Mouse (Mus musculus) limb, embryonic 15.5 days (tissue): ENCODE results near the gene Fam162b. TPM values are rescaled to one million over a fixed set of nuclear protein-coding genes. Genes with fewer than 3 reads are reported as not detected.

ENCODE experiments used
- ATAC-seq: fragments of 200-750 bp; cut with Nextera tagmentation; 2 replicates; pipeline ENCODE4 v1.8.0; 2017; ENCODE audit warnings: low read depth, moderate TSS enrichment; ENCODE audit not compliant: insufficient number of reproducible peaks, low FRiP score, low TSS enrichment
- H3K27ac ChIP-seq: fragments of 300-500 bp; sonication (generic); 2 replicates; pipeline ENCODE4 v1.5.1; 2015; ENCODE audit warnings: moderate library complexity, mild to moderate bottlenecking, inconsistent platforms
- H3K27me3 ChIP-seq: fragments of 300-500 bp; sonication (generic); 2 replicates; pipeline ENCODE4 v1.6.1; 2015; ENCODE audit warnings: inconsistent platforms
- H3K36me3 ChIP-seq: fragments of 300-500 bp; sonication (generic); 2 replicates; pipeline ENCODE4 v1.6.1; 2015; ENCODE audit warnings: inconsistent platforms
- H3K4me1 ChIP-seq: fragments of 300-500 bp; sonication (generic); 2 replicates; pipeline ENCODE4 v1.6.1; 2015; ENCODE audit warnings: inconsistent platforms
- H3K4me2 ChIP-seq: fragments of 300-500 bp; sonication (generic); 2 replicates; pipeline ENCODE4 v1.6.1; 2015; ENCODE audit warnings: mild to moderate bottlenecking, inconsistent platforms
- H3K4me3 ChIP-seq: fragments of 300-500 bp; sonication (generic); 2 replicates; pipeline ENCODE4 v1.5.1; 2015; ENCODE audit warnings: mild to moderate bottlenecking, inconsistent platforms
- H3K9ac ChIP-seq: fragments of 300-500 bp; sonication (generic); 2 replicates; pipeline ENCODE4 v1.6.1; 2015; ENCODE audit warnings: inconsistent platforms
- H3K9me3 ChIP-seq: fragments of 300-500 bp; sonication (generic); 2 replicates; pipeline ENCODE4 v1.6.1; 2016; ENCODE audit warnings: inconsistent platforms
- WGBS: fragments of 180-500 bp; shearing (Covaris S2); methylation state at CpG from one replicate; pipeline ENCODE4 v1.1.7; 2015; 5-methylcytosine and 5-hydroxymethylcytosine counted together
- polyA plus RNA-seq: library from polyadenylated mRNA; unstranded; fragments of >200 nt; fragmentation: Nextera tagmentation; extraction: Ambion mirVana; gene quantifications from 2 replicates; pipeline ENCODE4 v1.2.1, GENCODE M21; 2015

Gene Fam162b
- 0.68 and 0.97 TPM in 2 replicates for polyA plus RNA-seq

DNA sequence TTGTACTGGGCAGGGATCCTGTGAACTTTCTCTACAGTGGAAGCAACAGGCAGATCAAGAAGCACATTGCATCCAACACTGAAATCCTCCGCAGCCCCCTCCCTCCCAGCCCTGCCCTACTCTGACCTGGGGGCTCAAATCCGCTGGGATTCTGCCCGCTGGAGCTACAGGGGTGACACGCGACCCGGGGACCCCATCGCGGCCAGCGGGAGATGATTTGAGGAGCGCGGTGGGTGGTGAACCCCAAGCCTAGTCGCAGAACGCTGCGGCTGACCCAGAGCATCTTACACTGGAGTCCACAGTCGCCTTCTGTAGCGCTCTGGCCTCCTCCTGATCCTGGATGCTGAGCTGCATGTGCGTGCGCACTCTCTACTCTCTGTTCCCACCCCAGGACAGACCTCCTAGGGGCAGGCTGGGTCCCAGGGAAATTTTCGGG is at the start of gene Fam162b:
Gene Fam162b, minus strand, starts transcription at position 379 of the 436 bp plus-strand sequence.
- Histone ChIP-seq H3K27me3 (0 out of 2 replicates have a peak, but pooled peaks cover 6% of the 10 kb centered on the region), H3K36me3 (no peaks in the 10 kb centered on the region), H3K4me3 (peak within 1 kb of the TSS; percentile 14), H3K27ac (no peak within 1 kb of the TSS), H3K9ac (no peak within 1 kb of the TSS), H3K9me3 (no peaks in the 10 kb centered on the region), H3K4me1 (no peaks in the 10 kb centered on the region; the same call in 1 of the 2 replicates), H3K4me2 (peak within 1 kb of the TSS; percentile 39)
- WGBS = 3% methylated on average over 19 of the region's 19 CpGs
- ATAC-seq = no peak

DNA sequence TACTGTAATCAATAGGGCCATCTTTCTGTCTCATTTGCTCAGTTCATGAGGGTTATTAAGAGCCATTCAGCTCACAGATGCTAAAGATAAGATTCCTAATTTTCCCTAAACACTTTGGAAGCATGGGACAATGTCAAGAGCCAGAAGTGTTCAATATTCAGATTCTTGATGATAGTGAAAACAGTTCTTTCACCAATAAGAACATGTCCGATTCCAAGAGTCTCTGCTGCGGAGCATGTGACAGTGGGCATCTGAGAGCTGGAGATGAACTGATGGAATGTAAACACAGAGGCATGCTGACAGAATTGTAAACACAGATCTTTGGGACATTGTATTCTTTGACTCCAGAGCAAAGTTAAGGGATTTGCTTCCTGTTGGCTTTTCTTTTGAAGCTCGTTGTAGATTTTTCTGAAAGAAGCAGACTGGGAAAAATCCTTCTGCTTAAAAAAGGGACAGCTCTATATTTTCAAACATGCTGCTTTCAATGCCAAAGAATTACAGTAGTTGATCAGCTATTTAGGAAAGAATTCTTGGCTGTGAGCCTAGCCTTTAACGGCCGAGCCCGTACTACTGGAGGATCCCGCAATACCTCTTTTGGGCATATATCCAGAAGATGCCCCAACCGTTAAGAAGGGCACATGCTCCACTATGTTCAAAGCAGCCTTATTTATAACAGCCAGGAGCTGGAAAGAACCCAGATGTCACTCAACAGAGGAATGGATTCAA is 41.3 kb upstream of the Fam162b start, which contains the start of gene Gprc6a:
Gene Gprc6a, minus strand, starts transcription at position 51 of the 726 bp plus-strand sequence.
- no peak within 1 kb of the TSS for H3K4me2 ChIP-seq
- 57% methylated on average over 8 of the region's 8 CpGs for WGBS
- no peak within 1 kb of the TSS for H3K4me3 ChIP-seq
- ATAC-seq = no peak
- no peaks in the 10 kb centered on the region for H3K4me1 ChIP-seq
- no peaks in the 10 kb centered on the region for H3K27me3 ChIP-seq
- no peaks in the 10 kb centered on the region for H3K9me3 ChIP-seq
- H3K36me3 ChIP-seq = no peaks in the 10 kb centered on the region
- H3K9ac ChIP-seq = no peak within 1 kb of the TSS
- no peak within 1 kb of the TSS for H3K27ac ChIP-seq

DNA sequence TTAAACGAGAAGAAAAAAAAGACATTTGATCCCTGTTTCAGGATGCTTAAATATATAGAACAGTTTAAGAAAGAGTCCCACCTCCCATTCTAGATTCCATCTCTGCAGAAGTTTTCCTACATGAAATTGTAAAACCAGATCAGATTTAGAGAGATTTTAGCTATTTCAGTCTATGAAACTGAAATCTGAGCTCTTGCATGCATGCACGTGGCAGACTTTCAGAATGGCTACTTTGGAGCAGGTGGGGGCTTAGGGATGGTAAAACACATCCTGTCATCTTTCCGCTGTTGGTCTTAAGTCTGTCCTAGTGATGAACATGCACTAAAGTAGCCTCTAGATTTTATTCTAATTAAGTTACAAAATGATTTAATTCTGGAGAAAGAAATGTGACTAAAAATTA is 30.9 kb upstream of the Fam162b start:
- no peak overlapping the region for H3K27ac ChIP-seq
- H3K4me3 ChIP-seq = no peak overlapping the region
- no peak overlapping the region for H3K4me2 ChIP-seq
- no peaks in the 10 kb centered on the region for H3K9me3 ChIP-seq
- no peaks in the 10 kb centered on the region for H3K4me1 ChIP-seq
- WGBS = 74% methylated on average over 3 of the region's 3 CpGs
- H3K36me3 ChIP-seq = no peaks in the 10 kb centered on the region
- no peaks in the 10 kb centered on the region for H3K27me3 ChIP-seq
- no peak overlapping the region for H3K9ac ChIP-seq
- ATAC-seq = no peak

DNA sequence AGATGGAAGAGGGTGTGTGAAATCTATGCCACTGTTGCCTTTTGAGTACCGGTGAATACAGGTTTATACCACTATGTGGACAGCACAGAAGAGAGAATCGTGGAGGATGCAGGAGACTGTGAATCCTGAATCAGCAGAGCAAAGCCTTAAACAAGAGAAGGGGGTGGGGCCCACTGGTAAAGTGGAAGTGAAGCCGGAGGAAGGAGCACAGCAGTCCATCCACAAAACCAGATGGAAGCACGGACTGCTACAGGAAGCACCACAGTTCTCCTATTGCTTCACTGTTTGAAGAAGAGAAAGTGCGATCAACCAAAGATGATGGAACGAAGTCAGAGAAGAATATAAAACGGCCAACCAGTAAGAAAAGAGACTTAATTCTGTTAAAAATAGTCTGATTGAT is 29.8 kb upstream of the Fam162b start:
- no peaks in the 10 kb centered on the region for H3K4me1 ChIP-seq
- H3K4me3 ChIP-seq = no peak overlapping the region
- H3K4me2 ChIP-seq = no peak overlapping the region
- no peak overlapping the region for H3K27ac ChIP-seq
- 76% methylated on average over 7 of the region's 7 CpGs for WGBS
- H3K9me3 ChIP-seq = no peaks in the 10 kb centered on the region
- no peaks in the 10 kb centered on the region for H3K36me3 ChIP-seq
- H3K27me3 ChIP-seq = no peaks in the 10 kb centered on the region
- no peak overlapping the region for H3K9ac ChIP-seq
- ATAC-seq = no peak

DNA sequence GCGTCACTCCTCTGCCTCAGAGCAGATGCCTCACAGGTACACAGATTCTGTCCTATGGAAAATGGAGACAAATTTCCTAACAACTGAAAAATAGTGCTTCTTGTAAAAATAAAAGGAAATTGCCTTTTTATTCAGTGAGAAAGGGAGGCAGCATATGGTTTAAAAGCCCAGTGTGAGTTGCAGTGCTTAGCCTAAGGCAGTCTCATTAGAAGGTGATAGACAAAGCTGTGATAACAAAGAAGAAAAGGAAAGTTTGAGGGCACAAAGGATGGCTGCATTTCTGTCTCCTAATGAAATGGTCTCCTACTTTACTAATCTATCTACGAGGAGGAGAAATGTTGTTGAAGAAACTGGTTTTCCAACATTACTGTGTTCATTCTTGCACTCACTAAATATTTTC is 28.2 kb upstream of the Fam162b start:
- Histone ChIP-seq H3K27ac (no peak overlapping the region), H3K4me1 (no peaks in the 10 kb centered on the region), H3K4me3 (no peak overlapping the region), H3K9ac (no peak overlapping the region), H3K27me3 (no peaks in the 10 kb centered on the region), H3K9me3 (no peaks in the 10 kb centered on the region), H3K4me2 (no peak overlapping the region), H3K36me3 (no peaks in the 10 kb centered on the region)
- no peak for ATAC-seq
- WGBS = 77% methylated on average over 2 of the region's 2 CpGs

DNA sequence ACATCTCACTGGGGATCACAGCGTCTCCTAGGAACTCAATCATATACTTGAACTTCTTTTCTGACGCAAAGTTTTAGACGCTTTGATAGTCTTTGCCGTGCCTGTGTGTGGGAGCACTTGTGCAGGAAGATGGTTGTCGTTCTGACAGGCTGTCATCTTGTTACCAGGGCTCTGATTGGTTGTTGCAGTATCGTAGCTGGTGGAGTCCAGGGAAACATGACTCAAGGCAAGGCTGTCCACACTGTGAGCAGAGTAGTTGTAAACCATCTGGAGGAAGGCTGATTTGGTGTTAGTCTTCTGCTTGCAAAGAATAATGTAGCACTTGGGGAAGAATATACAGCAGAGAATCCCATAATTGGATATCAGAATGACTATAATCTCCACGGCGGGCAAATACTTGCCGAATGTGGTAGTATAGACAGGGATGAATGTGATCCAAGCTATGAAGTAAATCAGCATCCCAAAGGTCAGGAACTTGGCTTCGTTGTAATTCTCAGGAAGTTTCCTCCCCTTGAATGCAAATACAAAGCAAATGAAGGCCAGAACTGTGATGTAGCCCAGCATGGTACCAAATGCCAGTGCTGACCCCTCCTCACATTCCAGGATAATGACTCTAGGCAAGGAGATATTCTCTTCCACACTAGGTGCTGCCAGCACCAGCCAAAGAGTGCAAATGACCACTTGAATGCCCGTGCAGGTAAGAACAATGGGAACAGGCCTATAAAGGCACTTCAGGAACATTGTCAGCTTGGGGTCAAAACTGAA is 24.7 kb upstream of the Fam162b start:
- 70% methylated on average over 11 of the region's 11 CpGs for WGBS
- no peaks in the 10 kb centered on the region for H3K4me1 ChIP-seq
- no peaks in the 10 kb centered on the region for H3K36me3 ChIP-seq
- H3K9me3 ChIP-seq = no peaks in the 10 kb centered on the region
- H3K27me3 ChIP-seq = no peaks in the 10 kb centered on the region
- H3K4me2 ChIP-seq = no peak overlapping the region
- H3K4me3 ChIP-seq = no peak overlapping the region
- ATAC-seq = no peak
- H3K9ac ChIP-seq = no peak overlapping the region
- H3K27ac ChIP-seq = no peak overlapping the region

DNA sequence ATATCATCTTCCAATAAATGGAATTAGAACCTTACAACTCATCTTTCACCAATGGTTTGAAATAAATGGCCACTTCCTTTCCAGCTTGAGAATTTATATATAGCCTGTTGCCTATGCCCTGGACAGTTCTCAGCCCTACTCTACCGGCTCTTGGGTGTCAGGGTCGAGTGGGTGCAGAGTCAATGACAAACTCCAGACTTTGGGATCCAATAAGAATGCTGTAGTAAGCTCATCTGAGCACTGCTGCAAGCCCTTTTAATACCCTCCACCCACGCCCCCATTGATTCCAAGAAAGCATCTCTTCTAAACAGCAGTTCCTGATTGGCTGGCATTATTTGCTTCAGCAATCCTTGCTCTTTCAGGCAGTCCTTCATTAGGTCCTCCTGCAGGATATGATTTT is 23.1 kb upstream of the Fam162b start:
- Histone ChIP-seq H3K4me1 (no peaks in the 10 kb centered on the region), H3K9ac (no peak overlapping the region), H3K4me2 (no peak overlapping the region), H3K27ac (no peak overlapping the region), H3K9me3 (no peaks in the 10 kb centered on the region), H3K4me3 (no peak overlapping the region), H3K27me3 (no peaks in the 10 kb centered on the region), H3K36me3 (no peaks in the 10 kb centered on the region)
- 81% methylated on average over 3 of the region's 3 CpGs for WGBS
- ATAC-seq = no peak

DNA sequence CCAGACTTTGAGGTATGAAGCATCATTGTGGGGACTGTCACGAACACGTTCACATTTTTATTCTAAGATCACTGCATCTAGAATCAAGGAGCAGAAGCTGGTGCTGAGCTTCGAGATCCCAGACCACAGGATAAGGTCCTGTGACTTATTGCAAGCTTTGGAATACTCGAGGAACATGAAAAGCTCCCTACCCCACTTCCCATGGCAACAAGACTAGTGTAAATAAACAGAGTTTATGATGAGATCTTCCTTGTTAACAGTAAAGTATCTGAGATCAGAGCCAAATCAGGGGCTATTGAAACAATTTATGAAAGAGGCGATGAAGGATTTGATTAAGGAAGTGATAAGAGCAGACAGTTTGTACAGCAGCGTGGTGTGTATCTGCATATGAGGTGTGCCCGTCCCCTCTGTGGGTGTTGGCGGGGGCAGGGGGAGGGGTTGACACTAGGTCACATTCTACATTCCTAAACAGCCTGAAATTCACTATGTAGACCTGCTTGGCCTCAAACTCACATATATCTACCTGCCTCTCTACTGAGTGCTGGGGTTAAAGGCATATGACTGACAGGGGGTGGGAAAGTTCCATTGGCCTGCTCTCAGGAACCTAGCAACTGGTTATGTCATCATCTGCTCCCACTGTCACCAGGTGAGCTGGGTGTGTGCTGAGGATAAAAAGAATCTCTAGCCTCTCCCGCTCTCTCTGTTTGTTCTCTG is 21.8 kb upstream of the Fam162b start:
- H3K4me1 ChIP-seq = no peaks in the 10 kb centered on the region
- 65% methylated on average over 9 of the region's 9 CpGs for WGBS
- H3K27ac ChIP-seq = no peak overlapping the region
- H3K9ac ChIP-seq = no peak overlapping the region
- no peaks in the 10 kb centered on the region for H3K27me3 ChIP-seq
- H3K9me3 ChIP-seq = no peaks in the 10 kb centered on the region
- H3K4me2 ChIP-seq = no peak overlapping the region
- ATAC-seq = no peak
- no peak overlapping the region for H3K4me3 ChIP-seq
- H3K36me3 ChIP-seq = no peaks in the 10 kb centered on the region

DNA sequence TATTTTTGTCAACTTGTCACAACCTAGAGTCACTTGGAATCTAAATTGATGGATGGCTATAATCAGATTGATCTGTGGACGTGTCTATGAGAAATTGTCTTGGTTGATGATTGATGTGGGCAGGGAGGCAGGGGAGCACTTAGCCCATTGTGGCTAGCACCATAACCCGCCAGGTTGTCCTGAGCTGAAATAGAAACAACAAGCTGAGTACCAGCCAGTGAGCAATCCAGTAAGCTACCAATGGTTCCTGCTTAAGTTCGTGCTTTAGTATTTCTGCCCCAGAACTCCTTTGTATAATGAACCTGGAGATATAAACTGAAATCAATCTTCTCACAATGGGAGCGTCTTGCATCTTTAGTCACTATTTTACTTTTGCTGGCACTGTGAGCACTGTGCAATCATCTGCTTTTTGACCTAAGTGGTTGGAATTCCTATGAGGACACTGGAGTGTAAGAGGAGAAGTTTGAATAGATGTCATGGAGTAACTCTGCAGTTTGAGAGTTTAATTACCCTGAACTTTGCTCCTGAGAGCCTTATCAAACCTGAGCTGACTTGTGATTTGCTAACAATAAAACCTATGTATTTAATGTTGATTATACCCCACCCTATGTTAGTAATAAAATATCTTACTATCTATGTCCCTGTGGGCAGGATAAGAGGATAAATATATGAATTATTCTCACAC is 19.6 kb upstream of the Fam162b start:
- Histone ChIP-seq H3K27ac (no peak overlapping the region), H3K27me3 (no peaks in the 10 kb centered on the region), H3K4me1 (no peaks in the 10 kb centered on the region), H3K36me3 (no peaks in the 10 kb centered on the region), H3K9ac (no peak overlapping the region), H3K4me3 (no peak overlapping the region), H3K9me3 (no peaks in the 10 kb centered on the region), H3K4me2 (no peak overlapping the region)
- ATAC-seq = no peak
- WGBS = 68% methylated on average over 4 of the region's 4 CpGs

DNA sequence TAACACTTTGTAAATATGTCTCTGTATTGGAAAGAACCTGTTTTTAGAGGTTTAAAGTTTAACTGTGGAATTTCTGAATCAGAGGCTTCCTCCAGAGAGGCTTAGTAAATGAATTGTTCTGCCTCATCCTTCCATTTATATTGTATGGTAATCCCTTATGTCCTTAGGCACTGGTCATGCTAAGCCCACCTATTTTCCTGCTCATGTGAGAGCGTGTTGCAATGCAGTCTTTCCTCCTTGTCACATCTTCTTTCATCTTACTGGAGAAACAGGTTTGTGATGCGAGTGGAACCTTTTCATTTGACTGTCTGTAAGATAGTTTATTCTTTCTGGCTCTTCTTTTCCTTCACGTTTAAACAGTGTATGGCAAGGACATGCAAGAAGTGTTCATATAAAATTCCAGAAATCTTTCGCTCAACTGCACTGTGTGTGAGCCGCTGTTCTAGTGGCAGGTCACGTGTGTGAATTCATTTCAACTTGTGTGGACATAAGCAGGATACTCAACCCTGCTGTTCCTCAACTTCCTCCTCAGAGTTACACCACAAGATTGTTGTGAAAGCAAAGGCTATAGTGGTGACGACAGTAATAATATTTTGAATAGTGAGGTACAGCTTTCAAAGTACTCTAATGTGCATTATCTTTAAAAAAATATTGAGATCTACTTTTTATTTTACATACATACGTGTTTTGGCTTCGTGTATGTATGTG is 6.8 kb upstream of the Fam162b start:
- Histone ChIP-seq H3K4me3 (no peak overlapping the region), H3K9ac (no peak overlapping the region), H3K27ac (no peak overlapping the region), H3K9me3 (no peaks in the 10 kb centered on the region), H3K4me1 (no peaks in the 10 kb centered on the region), H3K4me2 (no peak overlapping the region), H3K36me3 (no peaks in the 10 kb centered on the region), H3K27me3 (no peaks in the 10 kb centered on the region)
- WGBS = 78% methylated on average over 9 of the region's 9 CpGs
- no peak for ATAC-seq
